Mouse (Mus musculus): ENCODE data around the gene Myt1l. TPM values are rescaled to one million over a fixed set of nuclear protein-coding genes. Genes with fewer than 3 reads are reported as not detected.

The Myt1l gene
- polyA plus RNA-seq, 1 experiment from 2014 or later = 218 TPM

GRCm38 (mm10) chr12:29904101-29904874 lies 376.1 kb downstream of the Myt1l start:
- no peak overlapping the region for H3K4me3 ChIP-seq
- no peak for ATAC-seq (ENCODE audit: low FRiP score)
- H3K4me1 ChIP-seq (replicated peaks) = no peaks in the 10 kb centered on the region
- peaks cover 42% of the 10 kb centered on the region for H3K36me3 ChIP-seq
- no peak overlapping the region for H3K9ac ChIP-seq
- 88% methylated on average over 4 of the region's 4 CpGs for WGBS
- no peaks in the 10 kb centered on the region for H3K27me3 ChIP-seq
- no peak overlapping the region for H3K27ac ChIP-seq
- no peaks in the 10 kb centered on the region for H3K9me3 ChIP-seq
- H3K4me2 ChIP-seq = no peak overlapping the region

- Histone ChIP-seq H3K4me1 (replicated peaks) (no peaks in the 10 kb centered on the region), H3K4me3 (no peak overlapping the region), H3K9ac (no peak overlapping the region), H3K27me3 (no peaks in the 10 kb centered on the region), H3K36me3 (peaks cover 45% of the 10 kb centered on the region), H3K4me2 (no peak overlapping the region), H3K27ac (no peak overlapping the region), H3K9me3 (no peaks in the 10 kb centered on the region)
- no peak for ATAC-seq (ENCODE audit: low FRiP score)
- WGBS = 63% methylated on average over 2 of the region's 2 CpGs
Observed at GRCm38 (mm10) chr12:29907056-29907455, 378.9 kb downstream of the Myt1l start.

- ATAC-seq (ENCODE audit: low FRiP score) = no peak
- Histone ChIP-seq H3K4me1 (replicated peaks) (no peaks in the 10 kb centered on the region), H3K9me3 (no peaks in the 10 kb centered on the region), H3K36me3 (peaks cover 89% of the 10 kb centered on the region), H3K27ac (no peak overlapping the region), H3K4me2 (no peak overlapping the region), H3K4me3 (no peak overlapping the region), H3K9ac (no peak overlapping the region), H3K27me3 (no peaks in the 10 kb centered on the region)
- WGBS = 92% methylated on average over 3 of the region's 3 CpGs
Observed at GRCm38 (mm10) chr12:29916139-29916538, 388.0 kb downstream of the Myt1l start.

GRCm38 (mm10) chr12:29916807-29917206 lies 388.6 kb downstream of the Myt1l start:
- H3K9ac ChIP-seq = no peak overlapping the region
- H3K27me3 ChIP-seq = no peaks in the 10 kb centered on the region
- H3K4me1 ChIP-seq (replicated peaks) = no peaks in the 10 kb centered on the region
- H3K9me3 ChIP-seq = no peaks in the 10 kb centered on the region
- 84% methylated on average over 6 of the region's 6 CpGs for WGBS
- H3K4me3 ChIP-seq = no peak overlapping the region
- H3K4me2 ChIP-seq = no peak overlapping the region
- no peak overlapping the region for H3K27ac ChIP-seq
- no peak for ATAC-seq (ENCODE audit: low FRiP score)
- peaks cover 87% of the 10 kb centered on the region for H3K36me3 ChIP-seq

- H3K27me3 ChIP-seq = no peaks in the 10 kb centered on the region
- H3K4me1 ChIP-seq (replicated peaks) = no peaks in the 10 kb centered on the region
- no peak overlapping the region for H3K27ac ChIP-seq
- no peaks in the 10 kb centered on the region for H3K9me3 ChIP-seq
- H3K4me2 ChIP-seq = no peak overlapping the region
- H3K4me3 ChIP-seq = no peak overlapping the region
- no peak overlapping the region for H3K9ac ChIP-seq
- no peak for ATAC-seq (ENCODE audit: low FRiP score)
- peaks cover 76% of the 10 kb centered on the region for H3K36me3 ChIP-seq
- WGBS = 88% methylated on average over 7 of the region's 7 CpGs
Observed at GRCm38 (mm10) chr12:29920298-29920697, 392.1 kb downstream of the Myt1l start.

- Histone ChIP-seq H3K27me3 (no peaks in the 10 kb centered on the region), H3K4me2 (no peak overlapping the region), H3K4me3 (no peak overlapping the region), H3K27ac (no peak overlapping the region), H3K9ac (no peak overlapping the region), H3K4me1 (replicated peaks) (no peaks in the 10 kb centered on the region), H3K9me3 (no peaks in the 10 kb centered on the region), H3K36me3 (peaks cover 72% of the 10 kb centered on the region)
- no peak for ATAC-seq (ENCODE audit: low FRiP score)
- WGBS = 83% methylated on average over 11 of the region's 11 CpGs
Observed at GRCm38 (mm10) chr12:29921481-29921880, 393.3 kb downstream of the Myt1l start.

DNA sequence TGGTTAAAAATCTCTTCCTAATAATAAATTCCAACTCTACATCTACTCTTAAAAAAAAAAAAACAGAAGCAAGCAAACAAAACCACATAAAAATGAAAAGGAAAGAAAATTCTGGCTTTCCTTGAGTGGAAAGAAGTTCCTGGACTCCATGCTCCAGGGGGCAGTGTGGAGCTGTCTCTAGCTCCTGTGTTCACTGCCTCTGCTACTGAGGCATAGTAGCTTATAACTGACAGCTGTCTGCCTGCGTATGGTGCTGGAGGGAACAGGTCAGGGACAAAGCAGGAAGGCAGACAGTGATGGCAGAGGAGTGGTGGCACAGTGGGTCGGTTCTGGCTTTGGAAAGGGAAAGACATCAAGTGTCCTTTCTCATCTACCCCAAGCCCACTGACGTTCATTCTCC lies 398.7 kb downstream of the Myt1l start:
- no peak overlapping the region for H3K4me3 ChIP-seq
- no peak overlapping the region for H3K9ac ChIP-seq
- 40% methylated on average over 3 of the region's 3 CpGs for WGBS
- no peaks in the 10 kb centered on the region for H3K4me1 ChIP-seq (replicated peaks)
- H3K27me3 ChIP-seq = no peaks in the 10 kb centered on the region
- 0 out of 2 replicates have a peak, but pooled peaks have one; percentile 57 for ATAC-seq (ENCODE audit: low FRiP score)
- no peak overlapping the region for H3K4me2 ChIP-seq
- H3K36me3 ChIP-seq = peaks cover 32% of the 10 kb centered on the region
- H3K27ac ChIP-seq = 0 out of 2 replicates have a peak overlapping the region, but pooled peaks have one; percentile 35
- no peaks in the 10 kb centered on the region for H3K9me3 ChIP-seq

GRCm38 (mm10) chr12:29930591-29930990 lies 402.4 kb downstream of the Myt1l start:
- no peak overlapping the region for H3K4me3 ChIP-seq
- no peaks in the 10 kb centered on the region for H3K4me1 ChIP-seq (replicated peaks)
- H3K9me3 ChIP-seq = no peaks in the 10 kb centered on the region
- peaks cover 7% of the 10 kb centered on the region for H3K36me3 ChIP-seq
- H3K27ac ChIP-seq = no peak overlapping the region
- ATAC-seq (ENCODE audit: low FRiP score) = no peak
- 84% methylated on average over 1 of the region's 1 CpGs for whole genome bisulfite sequencing
- no peak overlapping the region for H3K4me2 ChIP-seq
- no peak overlapping the region for H3K9ac ChIP-seq
- no peaks in the 10 kb centered on the region for H3K27me3 ChIP-seq

GRCm38 (mm10) chr12:29932951-29933350 lies 404.8 kb downstream of the Myt1l start:
- no peaks in the 10 kb centered on the region for H3K27me3 ChIP-seq
- H3K27ac ChIP-seq = no peak overlapping the region
- H3K36me3 ChIP-seq = no peaks in the 10 kb centered on the region
- no peak overlapping the region for H3K4me2 ChIP-seq
- peaks cover 9% of the 10 kb centered on the region for H3K4me1 ChIP-seq (replicated peaks)
- no peak overlapping the region for H3K4me3 ChIP-seq
- WGBS = 96% methylated on average over 1 of the region's 1 CpGs
- no peaks in the 10 kb centered on the region for H3K9me3 ChIP-seq
- no peak for ATAC-seq (ENCODE audit: low FRiP score)
- H3K9ac ChIP-seq = no peak overlapping the region

- WGBS = 70% methylated on average over 2 of the region's 2 CpGs
Observed at GRCm38 (mm10) chr12:29933501-29933900, 405.3 kb downstream of the Myt1l start.

DNA sequence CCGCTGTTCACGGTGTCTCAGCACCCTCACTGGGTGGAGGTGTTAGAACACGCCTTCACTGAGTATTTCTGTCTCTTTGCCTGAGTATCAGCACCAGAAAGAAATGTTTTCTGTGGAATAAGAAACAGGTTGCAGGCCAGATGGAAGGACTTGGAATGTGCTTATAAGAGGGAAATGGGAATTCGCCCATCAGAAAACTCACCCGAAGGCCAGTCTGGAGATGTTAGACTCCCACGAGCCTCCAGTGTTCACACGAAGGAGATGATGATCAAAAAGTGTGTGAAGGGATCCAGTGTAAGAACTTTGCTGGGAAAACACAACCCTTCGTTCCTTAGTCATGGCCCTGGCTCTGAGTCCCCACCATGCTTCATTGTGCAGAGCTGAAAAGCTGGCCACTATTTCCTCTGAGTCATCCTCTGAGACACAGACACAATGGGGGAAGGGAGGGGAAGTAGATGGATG lies 406.0 kb downstream of the Myt1l start:
- no peak overlapping the region for H3K4me3 ChIP-seq
- no peak overlapping the region for H3K9ac ChIP-seq
- H3K27ac ChIP-seq = no peak overlapping the region
- H3K27me3 ChIP-seq = no peaks in the 10 kb centered on the region
- H3K36me3 ChIP-seq = no peaks in the 10 kb centered on the region
- H3K4me1 ChIP-seq (replicated peaks) = peaks cover 15% of the 10 kb centered on the region
- ATAC-seq (ENCODE audit: low FRiP score) = no peak
- WGBS = 78% methylated on average over 8 of the region's 8 CpGs
- H3K9me3 ChIP-seq = no peaks in the 10 kb centered on the region
- no peak overlapping the region for H3K4me2 ChIP-seq

More at GRCm38 (mm10) chr12:29933501-29933900, 405.3 kb downstream of the Myt1l start:
- Histone ChIP-seq H3K4me1 (replicated peaks) (peaks cover 9% of the 10 kb centered on the region), H3K9ac (no peak overlapping the region), H3K4me2 (no peak overlapping the region), H3K9me3 (no peaks in the 10 kb centered on the region), H3K36me3 (no peaks in the 10 kb centered on the region), H3K27me3 (no peaks in the 10 kb centered on the region), H3K27ac (no peak overlapping the region), H3K4me3 (no peak overlapping the region)
- ATAC-seq (ENCODE audit: low FRiP score) = no peak

DNA sequence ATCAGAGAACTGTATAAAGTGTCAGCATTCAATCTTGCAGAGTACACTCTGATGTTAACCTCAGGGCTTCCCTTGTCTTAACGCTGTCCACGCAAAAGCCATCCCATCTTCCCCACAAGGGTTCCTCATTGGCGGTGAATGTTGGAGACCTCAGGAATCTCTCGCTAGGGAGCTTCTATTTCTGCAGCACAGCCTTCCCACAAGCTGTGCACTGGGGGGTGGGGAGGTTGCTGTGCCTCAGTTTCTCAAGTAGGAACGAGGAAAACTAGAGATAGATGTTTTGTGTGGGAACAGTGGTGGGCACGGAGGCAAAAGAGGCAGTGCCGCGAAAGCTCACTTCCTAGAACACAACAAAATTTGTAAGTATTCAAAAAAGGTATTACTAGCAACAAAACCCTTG lies 409.1 kb downstream of the Myt1l start, which contains the start of gene Pxdn:
Pxdn (plus strand) TSS at position 301 of the 400 bp plus-strand sequence.
- Histone ChIP-seq H3K4me2 (peak within 1 kb of the TSS; percentile 89), H3K36me3 (peaks cover 3% of the 10 kb centered on the region), H3K27ac (peak within 1 kb of the TSS; percentile 92), H3K9me3 (no peaks in the 10 kb centered on the region), H3K4me3 (peak within 1 kb of the TSS; percentile 83), H3K4me1 (replicated peaks) (peaks cover 39% of the 10 kb centered on the region), H3K9ac (peak within 1 kb of the TSS; percentile 92), H3K27me3 (no peaks in the 10 kb centered on the region)
- no peak for ATAC-seq (ENCODE audit: low FRiP score)
- 29% methylated on average over 8 of the region's 8 CpGs for WGBS

- Histone ChIP-seq H3K36me3 (peaks cover 3% of the 10 kb centered on the region), H3K27ac (peak overlapping the region; percentile 92), H3K9me3 (no peaks in the 10 kb centered on the region), H3K4me1 (replicated peaks) (peaks cover 39% of the 10 kb centered on the region), H3K4me2 (peak overlapping the region; percentile 89), H3K27me3 (no peaks in the 10 kb centered on the region), H3K4me3 (peak overlapping the region; percentile 83), H3K9ac (peak overlapping the region; percentile 92)
- ATAC-seq (ENCODE audit: low FRiP score) = peak; percentile 85
- WGBS = under 1% methylated on average over 38 of the region's 49 CpGs
Observed at GRCm38 (mm10) chr12:29937851-29938375, 409.7 kb downstream of the Myt1l start.

Measured in hindbrain, embryonic 13.5 days (tissue).